Mouse (Mus musculus) telencephalon, adult 2 months (tissue): ENCODE results near the gene Mctp2.
A peak's percentile ranks its signal among the peaks of the same experiment; 100 is the strongest.

Experiments
- DNase-seq: peaks from one replicate; pipeline ENCODE4 v3.0.0-alpha.2; 2011; ENCODE audit warnings: low read depth, low spot score

Gene Mctp2

DNA sequence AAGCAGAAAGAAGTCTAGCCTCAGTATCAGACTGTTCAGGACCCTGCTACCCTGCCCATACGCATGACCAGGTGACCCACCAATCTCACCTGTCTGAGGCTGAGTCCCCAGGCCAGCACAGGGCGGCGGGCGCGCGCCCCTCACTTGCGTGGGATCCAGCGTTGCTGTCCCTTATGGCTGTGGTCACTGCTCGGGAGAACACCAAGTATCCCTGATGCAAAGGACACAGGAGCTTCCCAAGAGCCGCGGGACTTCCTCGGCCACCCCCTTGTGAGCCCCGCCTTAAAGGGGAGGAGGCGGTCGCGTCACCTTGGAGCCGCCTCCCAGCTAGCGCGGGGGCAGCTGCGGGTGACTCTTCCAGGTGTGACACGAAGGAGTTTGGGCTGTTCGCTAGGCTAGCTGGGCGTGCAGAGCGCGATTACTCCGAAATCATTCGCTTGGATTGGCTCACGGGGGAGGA, at the start of gene Mctp2:
Mctp2 (minus strand) TSS at position 227 of the 460 bp plus-strand sequence.
- DNase-seq, result peak; percentile 22

DNA sequence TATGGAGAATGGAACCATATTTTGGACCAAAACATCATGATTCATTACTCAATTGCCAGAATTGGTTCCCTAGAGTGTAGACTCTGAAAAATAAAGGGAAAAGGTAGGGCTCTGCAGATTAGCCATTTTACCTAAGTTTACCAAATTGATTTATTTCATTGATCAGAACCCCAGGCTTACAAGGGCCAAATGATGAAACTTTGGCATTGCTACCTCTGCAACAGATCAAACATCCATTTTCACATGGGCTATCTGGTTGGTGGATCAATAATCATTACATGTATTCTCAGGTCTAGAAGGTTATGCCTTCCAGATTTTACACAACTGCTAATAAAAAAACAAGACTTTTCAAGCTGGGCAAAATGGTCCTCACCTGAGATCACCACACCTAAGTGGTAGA, 39.5 kb upstream of the Mctp2 start:
- no peak for DNase-seq

DNA sequence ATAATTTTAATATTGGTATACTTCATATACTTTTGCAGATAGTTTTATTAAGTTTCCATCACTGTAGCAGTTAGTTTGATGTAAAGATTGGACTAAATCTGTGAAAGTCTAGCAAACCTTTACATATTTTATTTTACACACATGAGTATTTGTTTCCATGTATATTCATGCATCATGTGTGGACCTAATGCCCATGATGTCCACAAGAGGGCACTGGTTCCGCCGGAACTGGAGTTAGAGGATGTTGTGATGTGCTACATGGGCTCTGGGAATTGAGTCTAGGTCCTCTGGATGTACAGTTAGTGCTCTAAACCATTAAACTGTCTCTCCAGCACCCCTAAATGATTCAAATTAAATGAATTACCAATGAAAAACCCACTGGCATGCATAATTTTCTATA, 37.3 kb upstream of the Mctp2 start:
- DNase-seq, result no peak

DNA sequence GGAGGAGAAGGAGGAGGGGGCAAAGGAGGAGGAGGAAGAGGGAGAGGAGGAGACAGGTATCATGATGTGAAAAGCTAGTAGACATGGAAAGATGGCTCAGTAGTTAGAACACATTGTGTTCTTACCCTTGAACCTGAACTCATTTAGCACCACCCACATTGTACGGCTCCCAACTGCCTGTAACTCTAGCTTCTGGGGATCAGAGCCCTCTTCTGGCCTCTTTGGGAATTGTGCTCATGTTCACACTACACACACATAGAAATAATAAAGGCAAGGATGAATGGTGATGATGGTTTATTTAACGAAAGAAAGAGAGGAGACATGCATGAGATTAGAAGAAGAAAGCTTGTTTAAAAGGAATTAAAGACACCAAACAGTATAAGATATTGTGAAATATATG, 36.4 kb upstream of the Mctp2 start:
- no peak for DNase-seq

DNA sequence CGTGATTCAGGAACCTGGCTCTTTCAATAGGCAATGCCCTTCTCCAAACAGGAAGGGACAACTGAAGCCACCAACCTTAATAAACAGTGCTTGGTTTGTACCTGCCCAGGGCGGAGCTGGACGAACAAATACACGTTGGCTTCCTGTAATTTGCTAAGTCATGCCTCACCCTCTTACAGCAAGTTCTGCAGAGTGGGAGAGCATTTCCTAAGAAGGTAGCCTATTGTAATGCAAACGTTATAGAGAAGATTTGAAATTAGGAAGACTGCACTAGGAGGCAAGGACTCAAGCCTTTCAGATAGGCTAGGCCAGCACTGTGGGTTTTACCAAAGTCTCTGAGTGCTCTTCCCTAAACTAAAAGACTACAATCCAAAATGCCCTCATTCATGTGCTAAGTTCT, 19.6 kb upstream of the Mctp2 start:
- no peak for DNase-seq

DNA sequence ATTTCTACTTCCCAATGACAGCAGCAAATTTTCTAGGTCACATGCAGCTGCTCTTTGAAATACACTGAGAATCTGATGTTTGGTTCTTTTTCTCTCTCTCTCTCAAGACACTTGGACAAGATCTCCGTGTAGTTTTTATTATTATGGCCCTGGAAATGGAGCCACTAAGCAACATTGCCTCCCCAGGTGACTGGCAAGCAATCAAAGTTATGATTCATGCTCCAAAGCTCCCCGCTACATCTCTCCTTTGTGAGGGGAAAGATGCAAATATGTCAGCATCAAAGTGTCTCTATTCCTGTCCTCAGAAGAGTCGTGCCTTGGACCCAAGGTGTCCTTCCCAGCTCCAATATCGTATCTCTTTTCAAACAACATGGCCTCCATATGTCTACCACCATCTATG, 14.5 kb upstream of the Mctp2 start:
- DNase-seq, result no peak

DNA sequence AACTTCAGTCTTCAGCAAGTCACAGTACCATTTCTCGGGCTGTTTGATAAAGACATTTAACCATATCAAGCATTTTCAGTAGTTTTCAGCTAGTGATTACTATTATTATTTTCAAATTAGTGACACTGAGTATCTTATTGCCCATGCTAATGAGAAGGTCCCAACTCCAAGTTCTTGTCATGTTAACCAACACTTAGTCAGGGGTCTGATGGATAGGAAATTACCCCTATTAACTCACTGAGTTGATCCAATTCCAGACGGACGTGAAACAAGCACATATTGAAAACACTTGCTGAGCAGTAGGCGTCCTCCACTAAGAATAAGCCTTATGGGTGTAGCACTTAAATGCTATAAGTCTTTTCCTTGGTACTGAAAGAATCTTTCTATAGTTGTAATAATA, 14.0 kb upstream of the Mctp2 start:
- no peak for DNase-seq

DNA sequence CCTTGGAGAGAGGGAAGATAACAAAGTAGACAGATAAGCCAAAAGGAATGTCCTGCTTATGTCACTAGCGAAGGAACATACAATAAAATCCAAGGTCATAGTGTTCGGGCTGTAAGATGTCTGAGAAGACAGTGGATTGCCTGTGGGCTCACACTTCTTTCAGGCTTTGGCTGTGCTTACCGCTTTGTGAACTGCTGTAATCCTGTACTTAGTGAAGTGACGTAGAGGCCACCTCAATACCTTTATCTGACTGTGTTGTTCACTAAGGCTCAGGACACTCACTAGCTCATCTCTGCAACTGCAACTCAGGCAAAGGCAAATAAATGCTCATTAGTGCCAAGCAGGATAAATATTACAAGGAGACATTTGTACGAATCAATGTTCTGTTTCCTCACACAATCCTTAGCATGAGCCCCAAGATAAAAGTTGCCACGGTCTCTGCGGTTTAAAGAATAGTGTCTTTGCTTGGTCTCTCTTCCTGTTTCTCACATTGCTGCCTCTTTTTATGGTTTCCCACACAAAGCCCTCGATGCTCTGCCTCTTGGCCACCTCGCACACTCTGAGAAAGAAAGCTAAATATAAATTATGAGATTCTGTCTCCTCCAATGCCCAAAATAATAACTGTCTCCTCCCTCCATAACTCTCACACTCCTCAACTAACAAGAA, 8.1 kb upstream of the Mctp2 start:
- DNase-seq, result no peak

- DNase-seq, result no peak
Measured at GRCm38 (mm10) chr7:72313908-72314307, 7.5 kb upstream of the Mctp2 start.

- no peak for DNase-seq
Measured at GRCm38 (mm10) chr7:72311582-72311981, 5.2 kb upstream of the Mctp2 start.

GRCm38 (mm10) chr7:72308078-72308477, 1.7 kb upstream of the Mctp2 start:
- no peak for DNase-seq

- no peak for DNase-seq
Measured at GRCm38 (mm10) chr7:72306847-72307246, 439 bp upstream of the Mctp2 start.

DNA sequence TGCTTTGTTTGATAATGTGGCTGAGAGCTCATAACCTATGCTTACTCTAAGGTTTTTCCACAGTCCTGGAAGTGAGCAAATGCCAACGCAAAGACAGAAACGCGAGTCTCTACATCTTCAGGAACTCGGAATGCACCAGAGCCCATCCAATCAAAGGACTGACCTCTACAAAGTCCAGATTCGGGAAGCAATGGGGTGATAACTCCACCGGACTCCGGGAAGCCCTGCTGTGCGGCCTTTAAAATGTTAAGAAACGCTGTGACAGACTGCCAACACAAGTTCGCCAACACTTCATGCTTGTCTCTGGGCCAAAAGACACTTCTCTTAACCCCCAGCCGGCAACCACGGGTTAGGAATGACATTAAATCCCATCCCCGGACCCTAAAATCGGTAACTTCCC, 437 bp downstream of the Mctp2 start:
- no peak for DNase-seq

GRCm38 (mm10) chr7:72301667-72302066, 4.7 kb downstream of the Mctp2 start:
- DNase-seq, result no peak

DNA sequence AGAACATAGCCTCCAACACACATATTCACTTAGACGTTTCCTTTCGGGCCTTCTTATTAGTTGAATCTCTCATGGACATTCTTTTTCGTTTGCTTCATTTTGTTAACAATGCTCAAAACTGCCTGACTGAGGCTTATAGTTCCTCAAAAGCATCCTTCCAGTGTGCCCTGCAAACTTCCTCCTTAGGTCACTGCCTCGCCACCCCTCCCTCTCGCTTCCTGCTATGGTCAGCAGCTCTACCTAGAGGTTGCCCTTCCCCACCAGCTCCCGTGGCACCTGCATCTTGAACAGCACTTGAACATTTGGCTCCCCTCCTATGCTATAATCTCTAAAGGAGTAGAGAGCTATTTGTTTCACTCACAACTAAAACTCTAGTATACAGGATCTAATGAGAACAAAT, 6.7 kb downstream of the Mctp2 start:
- no peak for DNase-seq

DNA sequence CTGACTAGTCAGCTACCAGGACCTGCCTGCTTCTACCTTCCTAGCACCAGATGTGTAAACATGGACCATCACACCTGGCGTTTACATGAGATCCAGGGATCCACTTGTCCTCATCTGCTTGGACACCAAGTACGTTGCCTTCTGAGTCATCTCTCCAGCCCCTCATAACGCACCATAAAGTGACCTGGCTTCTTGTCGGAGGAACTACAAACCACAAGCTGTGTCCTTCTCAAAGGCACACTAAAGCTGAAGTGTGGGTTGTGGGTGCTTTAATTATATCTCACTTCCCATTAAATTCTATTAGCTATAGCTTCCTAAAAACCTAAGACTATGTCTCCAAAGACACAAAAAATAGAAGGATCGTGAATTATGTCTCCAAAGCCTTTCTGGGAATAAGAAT, 9.4 kb downstream of the Mctp2 start:
- no peak for DNase-seq

GRCm38 (mm10) chr7:72296171-72296570, 10.2 kb downstream of the Mctp2 start:
- no peak for DNase-seq

DNA sequence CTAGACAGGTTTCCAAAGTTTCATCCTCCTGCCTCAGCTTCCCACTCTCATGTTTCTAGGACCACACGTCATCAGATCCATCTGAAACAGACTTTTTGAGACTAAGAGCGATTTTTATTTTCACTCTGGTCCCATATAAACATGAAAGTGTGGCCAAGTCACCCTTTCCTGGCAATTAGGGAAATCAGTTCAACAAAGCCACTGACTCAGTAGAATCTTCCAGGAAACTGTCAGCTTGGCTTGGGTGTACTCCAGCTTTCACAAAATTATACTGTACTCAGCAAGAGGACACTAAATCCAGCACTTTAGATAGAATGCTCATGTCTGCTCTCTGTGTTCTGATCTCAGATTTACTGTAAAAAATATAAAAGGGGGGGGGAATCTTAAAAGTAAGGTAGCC, 11.5 kb downstream of the Mctp2 start:
- no peak for DNase-seq

- DNase-seq, result no peak
Measured at GRCm38 (mm10) chr7:72293784-72294538, 12.4 kb downstream of the Mctp2 start.

DNA sequence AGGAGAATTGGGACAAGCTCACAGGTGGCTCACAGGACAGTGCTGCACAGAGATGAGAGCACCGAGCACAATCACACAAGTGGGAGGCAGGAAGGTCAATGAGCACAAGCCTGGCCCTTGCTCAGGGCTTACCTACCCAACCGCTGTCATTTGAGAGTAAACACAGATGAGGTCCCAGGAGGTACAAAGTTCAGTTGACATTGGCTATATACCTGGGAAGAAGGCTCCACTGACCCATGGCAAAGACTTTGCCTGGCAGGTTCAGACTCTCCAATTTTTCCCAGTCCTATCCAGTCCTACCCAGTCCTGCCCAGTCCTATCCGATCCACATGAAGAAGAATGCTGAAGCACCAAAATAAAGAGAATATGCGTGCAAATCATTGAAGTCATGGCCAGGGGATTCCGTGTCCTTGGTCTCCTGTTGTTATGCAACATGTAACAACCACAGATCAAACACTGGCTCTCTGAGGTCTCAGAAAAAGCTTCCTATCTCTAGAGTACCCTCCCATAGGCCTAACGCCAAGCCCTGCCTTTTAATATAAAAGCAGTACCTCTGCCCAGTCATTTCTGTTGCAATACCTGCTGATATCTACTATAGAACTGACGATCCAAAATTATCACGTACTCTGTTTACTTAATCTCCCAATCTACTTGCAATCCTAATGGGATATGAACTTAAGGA, 14.0 kb downstream of the Mctp2 start:
- DNase-seq, result no peak

GRCm38 (mm10) chr7:72280721-72281120, 25.7 kb downstream of the Mctp2 start:
- DNase-seq, result no peak

DNA sequence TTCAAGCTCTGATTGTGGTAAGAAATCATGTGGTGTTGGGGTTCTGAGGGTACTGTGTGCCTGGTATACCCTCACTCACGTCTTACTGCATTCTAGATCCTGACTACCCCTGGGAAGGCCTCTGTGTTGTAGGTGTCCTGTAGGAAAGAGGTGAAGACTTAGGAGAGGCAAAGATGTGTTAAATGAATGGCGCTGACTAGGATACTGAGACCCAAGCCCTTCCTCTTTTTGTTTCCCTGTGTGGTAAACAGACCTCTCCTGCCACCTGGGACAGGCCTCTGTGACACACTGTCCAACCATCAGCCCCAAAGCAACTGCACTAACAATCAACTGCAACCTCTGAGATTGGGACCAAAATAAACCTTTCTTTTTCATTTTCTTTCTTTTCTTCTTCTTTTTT, 28.0 kb downstream of the Mctp2 start:
- DNase-seq, result no peak

DNA sequence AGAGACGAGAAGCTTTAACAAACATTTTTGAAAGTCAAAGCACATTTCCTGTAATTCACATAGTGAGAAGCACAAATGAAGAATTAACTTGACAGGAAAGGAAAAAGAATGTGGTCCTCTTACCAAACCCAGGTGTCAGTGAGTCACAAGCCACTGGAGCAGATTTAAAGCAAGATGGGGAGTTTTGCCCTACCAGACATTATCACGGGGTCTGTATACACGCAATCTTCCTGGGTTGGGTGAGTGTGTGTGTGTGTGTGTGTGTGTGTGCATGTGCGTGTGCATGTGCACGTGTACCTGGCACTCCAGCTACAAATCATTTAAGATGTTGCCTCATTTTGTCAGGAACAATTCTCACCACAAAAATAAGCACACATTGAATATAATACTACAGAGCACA, 30.9 kb downstream of the Mctp2 start:
- DNase-seq, result no peak
